Comparison of ENCODE assay signal across 9 mouse cellular contexts in genomic region chr16:10951581-10951980, GRCm38 (mm10).
DNase-seq lines count a peak whose midpoint lies in the region; ATAC-seq and TF ChIP-seq lines count a peak whose summit lies in the region.
"Had no signal": no experiment of that assay in that cellular context is flagged by ENCODE, and none has a peak within 500 bp of the region (broad histone marks: within the 10 kb centered on the region; RNA-seq: fewer than 3 reads in every experiment).

No protein-coding gene starts in this region.

- H3K27me3 ChIP-seq in kidney, adult 2 months (replicated peaks; ENCODE audit: control insufficient read depth, insufficient read depth, low read length) = no peaks in the 10 kb centered on the region
- no peaks in the 10 kb centered on the region for H3K27me3 ChIP-seq in kidney, embryonic 14.5 days (ENCODE audit: control insufficient read depth, insufficient read depth, low read length)
- H3K27me3 ChIP-seq in forebrain, embryonic 12.5 days = no peaks in the 10 kb centered on the region

- no peak overlapping the region for H3K9ac ChIP-seq in kidney, embryonic 14.5 days (ENCODE audit: low read depth, low read length)
- no peak overlapping the region for H3K9ac ChIP-seq in forebrain, embryonic 12.5 days

- no peak overlapping the region for H3K4me2 ChIP-seq in kidney, embryonic 14.5 days (replicated peaks; ENCODE audit: low read depth, low read length)
- H3K4me2 ChIP-seq in forebrain, embryonic 12.5 days = no peak overlapping the region

- no peaks in the 10 kb centered on the region for H3K9me3 ChIP-seq in kidney, embryonic 14.5 days (ENCODE audit: control insufficient read depth, low read length)
- H3K9me3 ChIP-seq in forebrain, embryonic 12.5 days = no peaks in the 10 kb centered on the region

- no peaks in the 10 kb centered on the region for H3K4me1 ChIP-seq in kidney, adult 2 months (ENCODE audit: control insufficient read depth, insufficient read depth, low read length)
- H3K4me1 ChIP-seq in kidney, embryonic 14.5 days (ENCODE audit: control insufficient read depth, insufficient read depth, low read length) = no peaks in the 10 kb centered on the region
- H3K4me1 ChIP-seq in forebrain, embryonic 12.5 days = peaks cover 9% of the 10 kb centered on the region

- TF ChIP-seq POLR2A in kidney, adult 2 months (IDR thresholded peaks at IDR 0.05; ENCODE audit: low read depth, low read length) = no peak

- no peak overlapping the region for H3K27ac ChIP-seq in kidney, adult 2 months (ENCODE audit: insufficient read depth, low read depth, low read length)
- H3K27ac ChIP-seq in kidney, embryonic 14.5 days (ENCODE audit: low read depth, low read length) = no peak overlapping the region
- H3K27ac ChIP-seq in forebrain, embryonic 12.5 days = no peak overlapping the region

- DNase-seq in kidney, adult 2 months = peak; percentile 63
- peak; percentile 66 for DNase-seq in ES-CJ7 (ENCODE audit: low read depth, low spot score)
- DNase-seq in adrenal gland, postnatal 36 days = peak; percentile 87 to 91
- DNase-seq in heart, postnatal 36 days = peak; percentile 47 to 67
- peak; percentile 56 for DNase-seq in retina, postnatal 1 day

- intact Hi-C loops in heart, postnatal 36 days (cut with DNase I) = loop anchor here (1.0 to 5.0 kb wide), 2 partner anchors 74 to 83 kb away; no protein-coding TSS in a partner anchor

- no peaks in the 10 kb centered on the region for H3K36me3 ChIP-seq in kidney, adult 2 months (ENCODE audit: control insufficient read depth, insufficient read depth, low read length)
- H3K36me3 ChIP-seq in kidney, embryonic 14.5 days (ENCODE audit: control insufficient read depth, insufficient read depth, low read length) = no peaks in the 10 kb centered on the region
- H3K36me3 ChIP-seq in forebrain, embryonic 12.5 days (replicated peaks) = no peaks in the 10 kb centered on the region

- H3K4me3 ChIP-seq in kidney, adult 2 months (ENCODE audit: insufficient read depth, low read depth, low read length) = no peak overlapping the region
- no peak overlapping the region for H3K4me3 ChIP-seq in kidney, embryonic 14.5 days (ENCODE audit: low read length)
- no peak overlapping the region for H3K4me3 ChIP-seq in forebrain, embryonic 12.5 days (replicated peaks)
- H3K4me3 ChIP-seq: myocyte had no signal

- peak; percentile 76 for TF ChIP-seq CTCF in kidney, adult 2 months (conservative IDR thresholded peaks at IDR 0.05; ENCODE audit: insufficient read depth, insufficient read length, low read depth, low read length)

- WGBS in kidney, adult 2 months = 18% methylated on average over 3 of the region's 3 CpGs
- WGBS in kidney, embryonic 14.5 days = 20% methylated on average over 3 of the region's 3 CpGs
- 24% methylated on average over 3 of the region's 3 CpGs for WGBS in forebrain, embryonic 12.5 days

- no peak for ATAC-seq in kidney, embryonic 14.5 days (ENCODE audit: low FRiP score, low TSS enrichment)
- no peak for ATAC-seq in activated CD4-positive, CD25-positive, alpha-beta regulatory T cell, adult 4 months
- ATAC-seq in forebrain, embryonic 12.5 days (ENCODE audit: low FRiP score) = no peak
